Mouse (Mus musculus): Measurements from ENCODE around the gene Vmn1r32.
A peak's percentile ranks its signal among the peaks of the same experiment; 100 is the strongest.

Gene Vmn1r32

GRCm38 (mm10) chr6:66559996-66560395 lies at the start of gene Vmn1r32:
Gene Vmn1r32, minus strand, starts transcription at chr6:66560096.
- no peak for DNase-seq (ENCODE audit: low spot score in 2 of 2)

- no peak for DNase-seq (ENCODE audit: low spot score in 2 of 2)
Observed at GRCm38 (mm10) chr6:66595804-66596203, 35.9 kb upstream of the Vmn1r32 start.

GRCm38 (mm10) chr6:66535966-66536365 lies 23.9 kb downstream of the Vmn1r32 start:
- no peak for DNase-seq (ENCODE audit: low spot score in 2 of 2)

GRCm38 (mm10) chr6:66535028-66535862 lies 24.7 kb downstream of the Vmn1r32 start, which contains the start of gene Mad2l1:
Gene Mad2l1, plus strand, starts transcription at chr6:66535390.
- DNase-seq (ENCODE audit: low spot score in 2 of 2) = peak; percentile 97

GRCm38 (mm10) chr6:66534366-66534941 lies 25.4 kb downstream of the Vmn1r32 start:
- no peak for DNase-seq (ENCODE audit: low spot score in 2 of 2)

- no peak for DNase-seq (ENCODE audit: low spot score in 2 of 2)
Observed at GRCm38 (mm10) chr6:66533241-66533640, 26.7 kb downstream of the Vmn1r32 start.

GRCm38 (mm10) chr6:66528386-66528785 lies 31.5 kb downstream of the Vmn1r32 start:
- no peak for DNase-seq (ENCODE audit: low spot score in 2 of 2)

- DNase-seq (ENCODE audit: low spot score in 2 of 2) = no peak
Observed at GRCm38 (mm10) chr6:66516368-66516767, 43.5 kb downstream of the Vmn1r32 start.

All from spleen, postnatal 4 days (tissue).